Mouse (Mus musculus): ENCODE results near the gene Gsta2.

GRCm38 (mm10) chr9:78396517-78396916, 40.9 kb upstream of the Gsta2 start:
- TF ChIP-seq EP300 (IDR thresholded peaks at IDR 0.05; ENCODE audit: low read depth): no peak
- TF ChIP-seq CTCF (IDR thresholded peaks at IDR 0.05; ENCODE audit: low read depth): no peak

Data from liver, postnatal 0 days (tissue).